Mouse (Mus musculus) bone marrow macrophage, adult 2 months (primary cell): ENCODE results near the gene Eif4h.

Source experiments
- CTCF ChIP-seq: IDR thresholded peaks from 2 replicates; pipeline ENCODE4 v1.5.1; 2012; ENCODE audit warnings: low read depth, mild to moderate bottlenecking, low read length, moderate library complexity
- POLR2A ChIP-seq: IDR thresholded peaks from 2 replicates; pipeline ENCODE4 v1.6.1; 2012; ENCODE audit warnings: mild to moderate bottlenecking, low read depth, low read length, borderline replicate concordance

DNA sequence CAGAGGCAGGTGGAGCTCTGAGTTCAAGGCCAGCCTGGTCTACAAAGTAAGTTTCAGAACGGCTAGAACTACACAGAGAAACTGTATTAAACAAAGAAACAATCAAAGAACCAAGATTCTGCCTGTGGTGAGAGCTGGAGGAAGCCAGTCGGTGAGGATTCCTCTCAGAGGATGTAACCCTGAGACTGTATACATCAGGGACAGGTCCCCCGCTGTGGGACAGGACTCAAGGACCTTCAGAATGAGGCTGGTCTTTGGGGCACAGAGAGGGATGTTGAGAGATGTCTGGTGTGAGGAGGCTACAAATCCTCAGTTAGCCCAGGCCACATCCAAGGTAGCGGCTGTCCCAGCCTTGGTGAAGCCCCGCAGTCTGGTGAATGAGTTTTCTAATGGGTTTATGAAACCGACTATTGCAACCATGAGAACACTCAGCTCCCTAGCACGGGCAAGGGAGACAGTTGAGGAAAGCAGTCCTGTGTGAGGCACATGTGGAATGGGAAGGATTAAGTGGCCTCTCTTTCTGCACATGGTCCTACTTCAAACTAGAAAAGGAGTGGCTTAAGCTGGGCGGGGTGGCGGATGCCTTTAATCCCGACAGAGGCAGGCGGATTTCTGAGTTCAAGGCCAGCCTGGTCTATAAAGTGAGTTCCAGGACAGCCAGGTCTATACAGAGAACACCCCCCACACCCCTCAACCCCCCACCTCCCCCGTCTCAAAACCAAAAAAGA, 29.2 kb downstream of the Eif4h start:
- TF ChIP-seq CTCF = no peak
- TF ChIP-seq POLR2A = no peak
